Mouse (Mus musculus) cerebellum, adult 18-20 months (tissue): Measurements from ENCODE around the gene Pdhb.

Experiments
- DNase-seq, 2 experiments: peaks; one replicate each; pipeline ENCODE4 v3.0.0; 2021

The Pdhb gene

DNA sequence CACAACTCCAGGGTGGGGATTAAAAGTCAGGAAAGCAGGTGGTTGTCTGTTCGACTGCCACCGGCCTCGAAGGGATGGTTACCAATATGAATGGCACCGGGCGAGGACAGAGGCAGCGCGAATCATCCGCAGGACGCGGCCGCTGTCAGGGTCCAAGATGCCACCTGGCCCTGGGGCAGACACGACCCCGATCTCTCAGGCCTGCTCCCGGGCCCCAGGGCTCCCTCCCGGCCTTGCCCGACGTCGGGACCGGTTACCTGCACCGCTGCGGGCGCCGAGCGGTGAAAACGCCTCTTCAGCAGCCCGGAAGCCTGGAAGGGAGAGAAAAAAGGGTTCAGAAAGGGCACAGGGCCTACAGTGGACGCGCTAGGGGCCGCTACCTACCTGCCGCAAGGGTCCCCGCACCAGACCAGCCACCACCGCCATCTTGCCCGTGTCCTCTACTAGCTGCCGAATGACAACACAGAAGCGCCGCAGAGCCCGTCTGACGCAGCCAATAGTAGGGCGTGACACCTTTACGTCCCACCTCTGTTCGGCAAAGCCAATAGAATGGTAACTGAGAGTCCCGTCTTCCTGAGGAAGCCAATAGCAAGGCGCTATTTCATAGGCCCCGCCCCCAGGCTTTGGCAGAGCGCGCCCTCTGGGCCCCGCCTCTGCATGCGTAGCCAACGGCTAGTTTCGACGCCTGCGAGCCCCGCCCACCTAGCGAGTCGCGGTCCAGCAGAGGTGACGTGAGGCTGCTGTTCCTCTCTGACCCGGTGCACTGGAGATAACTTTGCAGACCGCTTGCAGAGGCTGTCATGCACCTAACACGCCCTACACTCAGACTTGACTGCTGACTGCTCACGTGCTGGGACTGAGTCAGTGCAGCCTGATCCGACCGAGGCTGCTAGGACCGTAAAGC lies at the start of gene Pdhb:
Gene Pdhb (minus strand): TSS at position 519 of the 904 bp plus-strand sequence.
- DNase-seq: peak; percentile 99 to 100

DNA sequence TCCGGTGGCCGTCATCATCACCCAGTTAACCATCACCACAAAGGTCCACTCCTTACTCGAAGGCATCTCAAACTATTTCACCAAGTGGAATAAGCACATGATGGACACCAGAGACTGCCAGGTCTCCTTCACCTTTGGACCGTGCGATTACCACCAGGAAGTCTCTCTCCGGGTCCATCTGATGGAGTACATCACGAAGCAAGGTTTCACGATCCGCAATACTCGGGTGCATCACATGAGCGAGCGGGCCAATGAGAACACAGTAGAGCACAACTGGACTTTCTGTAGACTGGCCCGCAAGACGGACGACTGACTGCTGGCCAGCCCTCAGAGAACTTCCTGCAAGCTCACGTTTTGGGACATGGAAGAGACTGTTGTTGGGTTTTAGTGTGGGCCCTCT lies 49.7 kb upstream of the Pdhb start:
- DNase-seq: no peak

DNA sequence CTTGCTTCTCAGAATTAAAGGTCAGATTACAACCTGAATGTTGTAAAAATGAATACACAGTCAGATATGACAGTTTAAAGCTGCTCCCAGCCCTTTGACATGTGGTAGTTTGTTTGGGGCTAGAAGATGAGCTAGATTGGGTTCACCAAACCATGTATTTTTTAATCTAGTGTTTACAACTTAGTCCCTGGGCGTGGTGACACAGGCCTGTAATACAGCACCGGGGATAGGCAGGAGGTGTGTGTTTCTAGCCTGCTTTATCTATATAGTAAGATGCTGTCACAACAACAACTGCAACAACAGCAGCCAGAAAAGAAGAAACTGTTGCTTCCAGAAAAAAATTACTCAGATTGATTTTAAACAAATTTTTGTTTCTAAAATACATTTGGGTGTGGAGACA lies 48.1 kb upstream of the Pdhb start:
- no peak for DNase-seq

DNA sequence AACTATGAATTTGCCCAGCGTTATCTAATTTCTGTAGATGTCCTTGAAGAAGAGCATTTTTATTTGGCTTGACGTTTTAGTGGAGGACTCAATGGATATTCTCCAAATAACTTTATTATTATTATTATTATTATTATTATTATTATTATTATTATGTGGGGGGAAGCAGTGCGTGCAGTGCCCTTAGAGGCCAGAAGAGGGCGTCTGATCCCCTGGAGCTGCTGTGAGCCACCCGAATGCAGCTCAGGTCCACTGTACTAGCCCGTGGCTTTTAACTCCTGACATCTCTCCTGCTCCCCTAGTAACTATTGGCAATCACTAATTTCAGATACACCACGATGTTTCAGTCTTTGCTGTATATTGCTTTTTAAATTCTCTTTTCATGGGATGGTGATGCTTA lies 47.5 kb upstream of the Pdhb start:
- DNase-seq: peak; percentile 39 to 61

DNA sequence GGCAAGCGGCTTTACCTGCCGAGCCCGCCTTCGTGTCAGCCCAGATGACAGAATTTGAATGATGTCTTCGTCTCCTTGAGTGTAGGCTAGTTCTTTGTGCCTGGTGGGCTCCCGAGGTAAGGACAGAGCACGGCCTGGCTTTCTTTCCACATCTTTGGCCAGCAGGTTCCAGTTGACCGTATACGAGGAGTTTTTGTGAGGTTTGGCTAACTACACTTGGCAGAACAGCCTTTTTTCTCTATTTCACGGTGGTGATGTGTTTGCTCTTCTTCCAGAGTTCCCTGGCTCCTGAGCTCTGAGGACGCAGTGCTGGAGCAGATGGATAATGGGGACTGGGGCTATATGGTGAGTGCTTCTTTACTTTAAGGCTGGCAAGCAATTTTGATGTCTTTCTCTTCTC lies 47.1 kb upstream of the Pdhb start:
- DNase-seq: peak in 1 of 2 experiments; percentile 37

DNA sequence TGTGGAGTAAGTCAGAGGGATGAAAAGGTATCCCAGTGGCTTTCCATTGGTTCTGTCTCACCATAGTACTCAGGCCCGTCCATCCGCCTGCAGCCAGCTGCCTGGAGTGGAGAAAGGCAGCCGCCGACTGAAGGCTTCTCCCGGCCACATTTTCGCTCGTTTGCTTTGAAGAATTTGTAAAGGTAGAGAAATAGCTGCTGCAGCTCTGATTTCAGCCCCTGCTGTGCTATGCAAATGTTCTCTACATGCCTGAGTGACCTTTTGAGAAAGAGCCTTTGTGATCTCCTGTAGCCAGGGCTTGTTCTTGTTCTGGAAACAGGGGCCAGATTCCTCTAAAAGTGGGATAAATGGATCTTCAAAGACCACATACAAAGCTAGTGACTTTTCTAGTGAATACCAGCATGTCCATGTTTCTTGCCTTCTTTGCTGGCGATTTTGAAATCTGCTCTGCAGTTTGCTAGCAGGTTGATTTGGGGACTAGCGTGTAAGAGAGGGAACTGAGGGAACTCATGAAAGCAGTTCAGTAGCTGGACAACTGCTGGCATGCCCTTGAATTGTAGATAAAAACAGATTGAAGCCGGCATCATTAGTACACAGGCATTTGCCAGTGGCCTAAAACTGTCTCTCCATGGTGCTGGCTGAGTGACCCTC lies 46.0 kb upstream of the Pdhb start:
- peak; percentile 67 to 76 for DNase-seq

DNA sequence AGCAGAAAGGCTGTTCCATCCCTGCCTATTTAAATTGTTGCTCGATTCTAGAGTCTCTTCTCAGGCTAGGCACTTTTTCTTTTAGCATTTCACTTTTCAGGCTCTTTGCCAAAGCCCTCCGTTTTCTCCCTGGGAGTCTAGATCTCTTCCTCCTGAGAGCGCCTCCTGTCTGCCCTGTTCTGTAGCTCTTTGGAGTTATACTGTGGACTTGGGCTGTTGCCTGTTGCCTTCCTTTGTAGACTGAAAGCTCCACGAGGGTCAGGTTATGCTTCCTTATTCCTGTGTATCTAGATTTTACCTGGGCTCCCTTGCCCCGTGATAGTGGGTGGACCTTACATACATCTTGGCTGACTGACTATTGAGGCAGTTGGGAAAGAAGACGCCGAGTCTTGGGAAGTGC lies 45.4 kb upstream of the Pdhb start:
- peak; percentile 48 to 50 for DNase-seq

DNA sequence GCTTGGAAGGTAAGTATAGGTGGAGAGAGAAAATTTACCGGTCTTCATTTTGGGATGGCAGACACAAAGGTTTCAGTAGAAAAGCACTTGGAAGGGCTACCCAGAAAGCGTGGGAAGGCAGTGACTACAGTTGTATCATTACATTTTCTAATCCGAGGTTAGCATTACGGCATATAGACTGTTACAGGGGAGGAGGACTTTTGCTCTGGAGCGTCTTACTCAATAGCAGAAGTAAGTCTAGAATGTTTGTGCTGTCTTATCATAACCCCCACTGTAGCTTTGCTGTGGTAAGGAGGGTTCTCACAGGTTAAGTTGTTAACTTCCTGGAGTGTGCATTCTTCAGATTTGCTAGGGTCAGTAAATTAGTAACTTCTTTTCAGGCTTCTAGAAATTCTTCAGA lies 43.3 kb upstream of the Pdhb start:
- DNase-seq: no peak

DNA sequence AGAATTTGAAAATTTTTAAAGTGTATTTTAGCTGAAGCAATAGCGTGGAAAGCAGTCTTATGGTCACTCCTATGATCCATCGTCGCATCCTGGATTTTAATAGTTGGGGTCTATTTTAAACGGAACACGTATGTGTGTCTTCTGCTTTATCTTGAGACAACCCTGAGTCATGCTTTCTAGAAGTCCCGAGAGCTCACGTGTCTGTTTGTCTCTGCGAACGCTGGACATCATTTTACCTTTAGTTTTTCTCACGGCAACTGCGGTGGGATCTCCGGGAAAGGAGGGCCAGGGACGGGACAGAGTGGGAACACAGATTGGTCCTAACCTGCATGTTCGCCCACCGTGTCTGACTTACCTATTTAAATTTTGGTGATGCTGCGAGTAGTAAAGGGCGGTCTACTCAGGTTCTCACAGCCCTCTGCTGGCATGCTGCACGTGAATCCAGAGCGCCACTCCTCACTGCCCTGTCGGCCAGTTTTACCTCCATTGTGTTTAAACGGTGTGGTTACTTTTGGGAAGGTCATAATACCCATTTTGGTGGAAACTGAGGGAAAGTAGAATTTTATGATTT lies 42.5 kb upstream of the Pdhb start:
- peak; percentile 48 to 49 for DNase-seq

DNA sequence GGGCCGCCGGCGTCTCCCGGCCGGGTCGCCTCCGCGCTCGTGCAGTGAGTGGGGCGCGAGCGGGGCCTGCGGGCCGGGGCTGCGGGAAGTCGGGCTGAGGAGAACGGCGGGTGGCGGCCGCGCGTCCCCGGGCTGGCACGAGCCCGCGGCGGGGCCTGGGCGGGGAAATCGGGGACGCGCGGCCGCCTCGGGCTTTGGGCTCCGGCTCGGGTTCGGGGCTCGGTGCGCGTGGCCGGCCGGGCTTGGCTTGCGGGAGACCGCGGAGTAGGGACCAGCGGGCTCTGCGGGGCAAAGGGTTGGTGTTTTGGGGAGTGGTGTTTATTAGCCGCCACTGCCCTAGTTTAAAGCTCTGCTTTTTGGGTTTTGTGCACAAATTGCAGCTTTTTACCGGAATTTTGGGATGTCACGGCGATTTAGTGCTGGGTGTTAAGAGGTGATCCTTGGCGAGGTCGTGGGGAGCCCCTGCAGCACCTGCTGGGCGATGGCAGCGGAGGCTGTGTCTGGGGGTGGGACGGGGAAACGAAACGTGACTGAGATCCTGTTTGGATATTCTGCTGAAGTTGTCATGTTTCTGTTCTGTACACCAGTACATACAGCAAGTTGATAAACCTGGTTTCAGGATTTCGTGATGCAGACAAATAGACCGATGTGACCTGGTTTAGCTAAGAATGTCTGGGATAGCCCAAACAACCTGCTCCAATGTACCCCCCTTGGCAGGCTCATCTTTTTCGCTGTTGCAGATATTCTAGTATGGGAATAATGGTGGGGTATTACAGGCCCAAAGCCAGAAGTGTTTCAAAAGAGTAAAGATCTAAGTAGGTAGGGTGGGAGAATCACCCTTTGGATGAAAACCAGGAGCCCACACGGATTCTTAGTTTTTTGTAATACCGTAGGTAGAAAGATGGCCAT lies 41.7 kb upstream of the Pdhb start:
- DNase-seq: peak; percentile 81 to 91

DNA sequence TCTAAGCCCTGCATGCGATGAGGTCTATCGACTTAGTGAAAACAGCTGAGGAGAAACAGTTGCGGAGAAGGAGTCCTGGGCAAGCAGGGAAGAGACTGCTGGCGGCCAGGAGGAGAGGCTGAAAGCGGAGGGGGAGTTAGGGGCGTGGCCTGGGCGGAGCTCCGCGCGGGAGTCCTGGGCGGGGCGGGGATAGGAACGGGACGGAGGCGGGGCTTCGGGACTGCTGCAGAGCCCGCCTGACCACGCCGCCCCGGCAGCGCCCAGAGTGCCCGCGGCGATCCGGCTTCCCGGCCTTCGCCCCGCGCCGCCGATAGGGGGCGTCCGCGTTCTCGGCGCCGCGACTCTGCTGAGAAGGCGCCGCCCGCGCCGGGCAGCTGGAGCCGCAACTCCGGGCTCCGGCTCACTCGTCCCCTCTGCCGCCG lies 41.0 kb upstream of the Pdhb start, which contains the start of gene Kctd6:
Gene Kctd6 (plus strand): TSS at position 338 of the 422 bp plus-strand sequence.
- DNase-seq: peak; percentile 99 to 100

DNA sequence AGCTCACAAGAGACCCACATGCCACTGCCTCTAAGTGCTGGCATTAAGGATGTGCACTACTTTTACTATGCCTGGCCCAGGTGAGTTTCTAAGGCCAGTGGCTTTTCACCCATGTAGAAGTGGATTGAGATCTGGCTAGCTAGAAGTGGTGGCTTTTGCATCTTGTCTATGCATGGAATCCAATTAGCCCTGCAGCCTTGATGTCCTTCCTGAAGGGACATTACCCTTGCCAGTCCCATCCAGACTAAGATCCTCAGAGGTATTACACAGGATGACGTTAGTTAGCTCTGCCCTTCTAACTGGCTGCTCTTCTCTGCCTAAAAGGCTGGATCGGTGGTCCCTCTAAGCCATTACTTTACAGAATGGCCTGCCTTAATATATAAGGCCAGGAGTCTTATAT lies 40.2 kb upstream of the Pdhb start:
- DNase-seq: peak in 1 of 2 experiments; percentile 20

DNA sequence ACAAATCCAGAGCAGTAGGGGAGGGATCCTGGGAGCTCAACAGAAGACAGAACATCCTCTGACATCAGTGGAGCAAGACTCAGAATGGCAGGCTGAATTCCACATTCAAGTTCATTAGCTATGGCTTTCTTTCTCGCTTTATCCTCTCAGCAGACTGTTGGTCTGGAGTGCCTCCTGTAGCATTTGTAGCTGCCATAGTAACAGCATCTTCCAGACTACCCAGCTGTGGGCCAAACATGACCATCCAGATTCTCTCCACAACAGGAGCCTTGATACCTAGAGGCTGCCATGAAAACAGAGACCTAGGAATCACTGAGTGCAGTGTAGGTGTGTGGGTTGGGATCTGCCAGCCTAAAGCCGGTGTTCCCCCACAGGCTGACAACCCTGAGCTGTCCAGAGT lies 37.1 kb upstream of the Pdhb start:
- DNase-seq: no peak

DNA sequence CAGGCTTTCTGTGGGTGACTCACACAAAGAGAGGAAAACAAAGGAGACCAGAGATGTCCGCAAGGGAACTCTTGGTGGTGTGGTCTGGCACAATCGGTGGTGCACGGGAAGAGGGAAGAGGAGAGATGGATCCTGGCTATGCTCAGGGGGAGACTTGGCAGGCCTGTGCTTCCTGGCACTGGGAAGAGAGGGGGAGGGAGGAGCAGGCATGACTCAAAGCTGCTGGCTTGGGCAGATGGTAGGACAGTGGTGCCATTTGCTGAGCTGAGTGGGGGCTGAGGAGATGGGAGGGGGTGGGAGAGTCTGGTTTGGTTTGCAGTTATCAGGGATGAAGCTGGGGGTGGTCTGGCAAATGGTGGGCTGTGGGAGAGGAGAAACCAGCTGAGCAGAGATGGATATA lies 36.1 kb upstream of the Pdhb start:
- peak; percentile 49 to 50 for DNase-seq

DNA sequence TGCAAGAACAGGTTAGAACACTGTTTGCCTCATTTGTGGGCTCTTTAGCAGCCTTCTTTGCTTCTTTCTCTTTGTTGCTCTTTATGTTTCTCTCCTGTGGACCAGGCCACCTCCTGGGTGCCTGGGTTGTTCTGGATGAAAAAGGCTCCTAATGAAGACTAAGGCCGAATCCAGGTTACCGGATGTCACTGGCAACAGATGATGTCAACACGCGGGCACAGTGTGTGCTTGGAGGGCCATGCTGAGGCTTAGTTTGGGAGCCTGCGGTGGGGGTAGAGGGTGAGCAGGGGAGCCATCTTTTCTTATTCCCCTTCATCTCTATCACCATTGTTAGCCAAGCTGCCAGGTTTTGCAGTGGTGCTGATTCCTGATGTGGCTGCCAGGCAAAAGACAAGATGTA lies 34.7 kb upstream of the Pdhb start:
- DNase-seq: no peak

DNA sequence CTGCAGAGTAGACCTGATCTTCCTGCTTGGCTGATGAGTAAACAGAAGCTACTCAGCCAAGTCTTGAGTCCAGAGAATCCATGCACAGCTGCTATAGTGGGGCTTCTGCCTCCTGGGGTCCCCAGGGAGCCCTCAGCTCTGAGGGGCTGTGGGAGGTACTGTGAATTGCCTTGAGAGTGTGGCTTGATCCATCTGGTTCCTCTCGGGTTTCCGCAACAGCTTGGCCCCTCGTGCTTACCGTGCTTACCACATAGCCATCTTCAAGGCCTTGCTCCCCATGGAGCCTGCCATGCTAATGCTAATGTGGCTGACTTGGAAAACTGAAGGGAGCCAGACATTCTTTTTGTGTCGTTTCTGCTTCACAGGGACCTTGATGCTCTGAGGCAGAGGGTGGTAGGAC lies 34.3 kb upstream of the Pdhb start:
- DNase-seq: no peak

DNA sequence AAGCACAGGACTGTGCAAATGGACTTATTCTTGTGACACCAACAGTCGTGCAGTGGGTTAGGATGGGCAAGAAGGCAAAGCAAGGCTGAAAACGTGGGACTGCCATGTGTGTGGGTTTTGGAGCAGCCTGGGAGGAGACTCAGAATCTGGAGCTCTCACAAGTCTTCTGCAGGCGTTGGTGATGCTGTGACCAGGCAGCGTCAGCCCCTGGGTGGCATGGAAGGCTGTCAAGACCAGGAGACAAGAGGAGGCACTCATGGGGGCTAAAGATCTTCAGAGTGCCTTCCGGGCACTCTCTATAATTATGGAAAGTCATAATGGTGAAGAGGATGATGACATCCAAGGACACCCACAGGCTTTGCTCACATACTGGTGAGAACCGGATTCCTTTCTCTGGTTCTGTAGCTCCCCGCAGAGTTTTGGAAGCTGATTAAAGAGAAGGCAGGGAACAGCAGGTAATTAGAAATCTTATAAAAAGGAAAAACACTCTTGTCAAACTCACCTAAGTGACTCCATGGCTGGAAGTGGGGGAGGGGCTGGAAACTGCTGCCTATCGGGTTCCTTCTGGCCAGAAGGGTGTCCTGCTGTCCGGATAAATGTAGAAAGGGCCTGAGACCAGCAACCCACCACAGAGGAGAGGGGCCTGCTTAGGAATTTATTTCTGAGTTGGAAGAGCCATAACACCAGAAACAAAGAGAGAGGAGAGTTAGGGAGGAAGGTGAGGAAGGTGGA lies 33.5 kb upstream of the Pdhb start:
- no peak for DNase-seq

DNA sequence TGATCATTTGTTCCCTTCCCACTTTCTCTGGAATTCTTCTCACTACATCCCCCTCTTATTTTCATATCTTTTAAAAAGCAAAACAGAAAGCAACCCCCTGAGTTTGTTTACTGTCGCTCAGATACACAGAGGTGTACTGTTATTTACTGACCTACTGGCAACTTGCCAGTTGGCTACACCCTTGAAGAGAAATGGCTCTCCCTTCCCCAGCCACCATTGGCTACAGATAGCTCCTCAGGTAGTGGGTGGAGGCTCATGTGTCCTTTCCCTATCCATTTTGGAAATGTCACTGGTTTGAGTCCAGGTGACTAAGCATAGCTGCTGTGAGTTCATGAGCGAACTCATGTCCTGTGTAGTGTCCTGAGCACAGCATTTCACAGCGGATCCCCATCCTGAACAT lies 28.9 kb upstream of the Pdhb start:
- no peak for DNase-seq

DNA sequence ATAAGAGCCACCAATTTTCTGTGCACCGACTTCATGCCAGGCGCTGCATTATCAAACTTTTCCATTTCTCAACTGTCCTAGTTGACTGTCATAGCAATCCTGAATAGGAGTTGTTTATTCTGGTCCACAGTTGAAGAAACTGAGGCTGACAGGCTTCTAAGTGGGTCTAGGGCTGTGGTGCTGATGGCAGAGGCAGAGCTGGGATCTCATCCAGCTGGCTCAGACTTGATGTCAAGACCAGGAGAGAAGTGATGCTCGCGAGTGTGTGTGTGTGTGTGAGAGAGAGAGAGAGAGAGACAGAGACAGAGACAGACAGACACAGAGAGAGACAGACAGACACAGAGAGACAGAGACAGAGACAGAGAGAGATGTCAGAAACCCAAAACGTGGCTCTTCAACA lies 27.9 kb upstream of the Pdhb start:
- DNase-seq: no peak

DNA sequence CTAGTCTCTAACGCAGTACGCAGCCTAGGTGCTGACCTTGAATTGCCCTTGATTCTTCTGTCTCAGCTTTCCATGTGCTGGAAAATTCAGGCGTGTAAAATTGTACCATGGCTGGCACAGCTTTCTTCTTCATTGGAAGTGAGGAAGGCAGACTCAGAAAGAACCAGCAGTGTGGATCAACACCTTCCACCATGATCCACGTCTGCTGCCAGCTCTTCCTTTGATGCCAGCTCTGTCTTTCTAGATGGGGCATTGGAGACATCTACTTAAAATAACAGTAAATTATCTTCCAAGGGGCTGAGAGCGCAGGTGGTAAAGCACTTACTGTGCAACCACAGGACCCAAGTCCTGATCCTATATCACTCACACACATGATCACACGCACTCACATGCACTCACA lies 19.9 kb upstream of the Pdhb start:
- DNase-seq: no peak

DNA sequence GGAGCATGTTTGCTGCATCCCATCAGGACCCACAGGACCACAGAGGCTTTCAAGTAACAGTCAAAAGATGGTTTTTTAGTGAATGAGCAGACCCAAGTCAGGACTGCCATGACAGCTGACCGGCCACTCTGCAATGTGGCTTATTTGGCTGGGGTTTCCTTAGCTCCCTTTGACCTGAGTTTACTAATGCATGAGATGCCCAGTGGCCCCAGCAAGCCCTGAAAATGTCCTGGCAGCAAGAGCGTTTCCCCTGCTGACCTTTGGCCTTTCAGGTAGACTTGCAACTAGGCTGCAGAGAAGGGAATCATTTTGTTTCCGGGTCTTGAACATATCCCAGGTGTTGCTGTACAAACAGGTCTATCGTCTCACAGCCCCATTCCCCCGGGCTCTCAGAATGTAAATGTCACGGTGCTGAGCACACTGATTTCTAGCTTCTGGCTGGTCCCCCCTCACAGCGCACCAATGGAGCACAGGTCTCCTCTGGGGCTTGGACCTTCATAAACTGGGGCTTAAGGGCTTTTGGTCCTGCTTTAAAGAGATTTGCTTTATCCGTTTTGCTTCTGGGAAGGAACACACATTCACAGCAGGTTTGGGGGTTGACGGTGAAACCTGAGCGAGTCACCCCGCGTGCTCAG lies 18.6 kb upstream of the Pdhb start:
- DNase-seq: no peak

DNA sequence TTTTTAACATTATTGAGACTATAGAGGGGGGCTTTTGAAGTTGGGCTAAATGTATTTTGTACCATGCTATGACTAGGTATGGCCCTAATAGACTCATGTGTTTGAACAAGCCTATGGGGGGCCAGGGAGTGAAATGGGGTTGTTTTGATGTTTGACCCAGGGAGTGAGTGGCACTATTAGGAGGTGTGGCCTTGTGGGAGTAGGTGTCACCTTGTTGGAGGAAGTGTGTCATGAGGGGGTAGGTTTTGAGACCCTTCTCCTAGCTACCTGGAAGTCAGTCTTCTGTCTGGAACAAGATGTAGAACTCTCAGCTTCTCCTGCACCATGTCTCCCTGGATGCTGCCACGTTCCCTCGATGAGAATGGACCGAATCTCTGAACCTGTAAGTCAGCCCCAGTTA lies 17.7 kb upstream of the Pdhb start:
- DNase-seq: no peak
